Mouse (Mus musculus) embryonic facial prominence, embryonic 14.5 days (tissue): Measurements from ENCODE around the gene Crb1. TPM values are rescaled to one million over a fixed set of nuclear protein-coding genes. Genes with fewer than 3 reads are reported as not detected.
A peak's percentile ranks its signal among the peaks of the same experiment; 100 is the strongest.

Experiments
- ATAC-seq: fragments of 200-750 bp; cut with Nextera tagmentation; 2 replicates; pipeline ENCODE4 v1.8.0; 2017; ENCODE audit warnings: low read depth, moderate number of reproducible peaks, moderate TSS enrichment
- DNase-seq: peaks from one replicate; pipeline ENCODE4 v3.0.0-alpha.2; 2015; ENCODE audit warnings: low spot score
- H3K27ac ChIP-seq: fragments of 300-500 bp; sonication (generic); replicated peaks from 2 replicates; pipeline ENCODE4 v1.5.1; 2014; ENCODE audit warnings: low read depth, mild to moderate bottlenecking, low read length, moderate library complexity
- H3K27me3 ChIP-seq: fragments of 300-500 bp; sonication (generic); replicated peaks from 2 replicates; pipeline ENCODE4 v1.6.1; 2014; ENCODE audit warnings: low read length; ENCODE audit not compliant: control insufficient read depth, insufficient read depth
- H3K36me3 ChIP-seq: fragments of 300-500 bp; sonication (generic); 2 replicates; pipeline ENCODE4 v1.6.1; 2014; ENCODE audit warnings: low read length, mixed read lengths; ENCODE audit not compliant: control insufficient read depth, insufficient read depth
- H3K4me1 ChIP-seq: fragments of 300-500 bp; sonication (generic); 2 replicates; pipeline ENCODE4 v1.6.1; 2014; ENCODE audit warnings: antibody characterized with exemption, low read length; ENCODE audit not compliant: control insufficient read depth, insufficient read depth
- H3K4me2 ChIP-seq: fragments of 300-500 bp; sonication (generic); 2 replicates; pipeline ENCODE4 v1.6.1; 2014; ENCODE audit warnings: low read depth, mild to moderate bottlenecking, low read length, moderate library complexity, mixed read lengths
- H3K4me3 ChIP-seq: fragments of 300-500 bp; sonication (generic); 2 replicates; pipeline ENCODE4 v1.5.1; 2014; ENCODE audit warnings: low read depth, mild to moderate bottlenecking, low read length
- H3K9ac ChIP-seq: fragments of 300-500 bp; sonication (generic); 2 replicates; pipeline ENCODE4 v1.6.1; 2014; ENCODE audit warnings: low read depth, mild to moderate bottlenecking, low read length, moderate library complexity, mixed read lengths
- H3K9me3 ChIP-seq: fragments of 300-500 bp; sonication (generic); 2 replicates; pipeline ENCODE4 v1.6.1; 2016; ENCODE audit warnings: low read length; ENCODE audit not compliant: control insufficient read depth
- WGBS: fragments of 180-500 bp; shearing (Covaris S2); extraction: QIAGEN DNeasy Blood & Tissue Kit; methylation state at CpG from one replicate; pipeline ENCODE4 v1.1.7; 2014; 5-methylcytosine and 5-hydroxymethylcytosine counted together
- polyA plus RNA-seq: library from polyadenylated mRNA; unstranded; fragments of >200 nt; fragmentation: Nextera tagmentation; extraction: Ambion mirVana; gene quantifications from 2 replicates; pipeline ENCODE4 v1.2.1, GENCODE M21; 2014

The Crb1 gene
- polyA plus RNA-seq, 1 experiment from 2014 or later: 0.10 TPM

DNA sequence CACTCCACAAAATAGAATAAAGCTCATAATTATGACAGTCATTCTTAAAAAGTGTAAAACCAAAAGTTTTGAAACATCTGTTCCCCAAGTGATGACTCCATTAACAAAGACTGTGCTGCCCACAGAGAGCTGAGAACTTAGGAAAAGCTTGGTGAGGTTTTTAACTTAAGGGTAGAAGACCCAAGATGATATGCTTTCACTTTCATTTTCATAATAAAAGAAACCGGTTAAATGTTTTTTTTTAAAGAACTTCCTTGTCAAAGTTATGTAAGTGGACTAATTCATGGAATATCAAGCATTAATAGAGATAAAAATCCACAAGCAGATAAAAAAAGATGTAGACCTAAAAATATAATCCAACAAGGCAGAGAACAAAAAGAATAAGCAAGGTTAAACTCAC lies 113.7 kb downstream of the Crb1 start:
- no peak overlapping the region for H3K27ac ChIP-seq
- H3K27me3 ChIP-seq: no peaks in the 10 kb centered on the region
- H3K9ac ChIP-seq: no peak overlapping the region
- no peaks in the 10 kb centered on the region for H3K4me1 ChIP-seq
- H3K9me3 ChIP-seq: no peaks in the 10 kb centered on the region
- H3K36me3 ChIP-seq: no peaks in the 10 kb centered on the region
- DNase-seq (no peak), ATAC-seq (no peak)
- 63% methylated on average over 1 of the region's 1 CpGs for WGBS
- H3K4me2 ChIP-seq: no peak overlapping the region
- no peak overlapping the region for H3K4me3 ChIP-seq

DNA sequence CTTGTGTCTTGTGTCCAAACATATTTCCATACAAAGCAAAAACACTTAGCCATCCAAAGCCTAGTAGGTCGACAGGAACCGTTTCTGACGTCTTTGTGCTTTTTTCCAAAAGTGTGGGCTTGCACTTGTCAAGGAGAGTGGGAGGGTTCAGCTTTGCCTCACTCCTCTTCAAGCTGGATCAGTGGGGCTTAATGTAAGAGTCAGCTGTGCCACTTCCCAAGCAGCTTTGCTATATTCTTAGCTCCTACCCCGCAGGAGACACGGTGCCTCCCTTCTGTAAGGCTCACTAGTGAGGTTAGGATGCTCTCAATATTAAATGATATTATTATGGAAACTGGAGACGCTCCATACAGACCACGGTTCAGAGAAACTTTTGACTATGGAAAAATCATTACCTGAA lies 121.3 kb downstream of the Crb1 start:
- no peak overlapping the region for H3K27ac ChIP-seq
- no peaks in the 10 kb centered on the region for H3K9me3 ChIP-seq
- no peaks in the 10 kb centered on the region for H3K27me3 ChIP-seq
- WGBS: 54% methylated on average over 7 of the region's 7 CpGs
- H3K4me2 ChIP-seq: no peak overlapping the region
- DNase-seq (peak; percentile 20), ATAC-seq (no peak)
- H3K4me1 ChIP-seq: no peaks in the 10 kb centered on the region
- no peaks in the 10 kb centered on the region for H3K36me3 ChIP-seq
- H3K9ac ChIP-seq: no peak overlapping the region
- H3K4me3 ChIP-seq: no peak overlapping the region

DNA sequence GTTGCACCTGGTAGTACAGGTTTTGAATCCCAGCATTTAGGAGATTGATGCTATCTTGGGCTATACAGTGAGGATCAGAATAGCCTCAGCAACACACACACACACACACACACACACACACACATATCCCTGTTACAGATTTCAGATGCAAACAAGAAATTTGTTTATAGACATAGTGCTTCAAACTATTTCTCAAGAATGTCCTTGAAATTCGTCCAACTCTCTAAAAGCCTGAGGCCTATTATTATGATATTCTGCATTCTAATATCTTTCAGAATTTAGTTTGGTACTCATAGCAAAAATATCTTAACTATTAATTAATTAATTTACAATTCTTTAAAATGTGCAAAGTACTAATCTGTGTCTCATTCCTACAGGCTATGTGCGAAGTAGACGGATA lies 124.9 kb downstream of the Crb1 start:
- 0 out of 2 replicates have a peak, but pooled peaks cover 3% of the 10 kb centered on the region for H3K4me1 ChIP-seq
- 83% methylated on average over 3 of the region's 3 CpGs for WGBS

DNA sequence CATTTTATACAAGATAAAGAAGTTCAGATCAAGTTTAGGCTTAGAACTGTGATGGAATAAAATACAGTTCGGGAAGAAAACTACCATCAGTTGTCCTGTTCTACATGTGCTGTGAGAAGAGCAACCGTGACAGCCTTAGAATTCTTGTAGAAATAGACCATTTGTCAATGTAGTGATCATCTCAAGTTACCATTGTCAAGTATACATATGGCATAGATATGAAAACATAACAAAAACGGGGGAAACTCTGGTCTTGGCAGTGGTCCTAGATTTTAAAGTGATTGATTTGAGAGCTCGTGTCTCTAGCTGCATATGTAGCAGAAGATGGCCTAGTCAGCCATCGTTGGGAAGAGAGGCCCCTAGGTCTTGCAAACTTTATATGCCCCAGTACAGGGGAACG lies 127.7 kb downstream of the Crb1 start:
- WGBS: 53% methylated on average over 6 of the region's 6 CpGs

More for the DNA sequence above, 124.9 kb downstream of the Crb1 start:
- DNase-seq (no peak), ATAC-seq (no peak)
- Histone ChIP-seq H3K4me2 (no peak overlapping the region), H3K27me3 (no peaks in the 10 kb centered on the region), H3K27ac (no peak overlapping the region), H3K36me3 (no peaks in the 10 kb centered on the region), H3K4me3 (no peak overlapping the region), H3K9ac (no peak overlapping the region), H3K9me3 (0 out of 2 replicates have a peak, but pooled peaks cover 5% of the 10 kb centered on the region)

DNA sequence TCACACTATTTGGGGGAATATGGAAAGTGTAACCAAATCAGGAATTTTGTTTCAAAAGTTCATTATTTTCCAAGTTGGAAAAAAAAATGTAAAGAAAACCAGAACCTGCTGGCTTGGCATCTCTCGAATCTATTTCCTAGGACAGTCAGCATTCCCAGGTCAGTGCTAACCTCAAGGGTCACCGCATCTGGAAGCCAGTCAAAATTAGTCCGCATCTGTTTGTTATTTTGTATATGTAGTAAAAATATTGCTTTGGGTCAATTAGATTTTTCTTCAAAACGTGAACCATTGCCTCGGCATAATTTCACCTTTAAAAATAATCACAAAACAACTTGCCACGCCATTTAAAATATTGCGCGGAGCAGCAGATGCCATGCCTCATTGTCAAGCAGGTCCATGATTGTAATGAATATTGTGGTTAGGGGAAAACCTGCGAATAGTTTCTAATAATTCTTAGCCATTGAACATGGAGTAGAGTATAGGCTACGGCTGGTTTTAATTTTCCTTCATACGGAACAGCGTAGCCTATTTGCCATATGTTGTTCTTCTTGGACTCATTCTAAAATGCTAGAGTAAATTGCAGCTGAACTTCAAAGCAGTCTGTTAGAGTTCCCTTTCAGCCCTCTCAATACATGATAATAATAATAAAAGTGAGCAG lies 130.0 kb downstream of the Crb1 start:
- DNase-seq (peak; percentile 43), ATAC-seq (no peak)
- H3K27ac ChIP-seq: no peak overlapping the region
- H3K4me1 ChIP-seq: 0 out of 2 replicates have a peak, but pooled peaks cover 3% of the 10 kb centered on the region
- H3K4me3 ChIP-seq: no peak overlapping the region
- 0 out of 2 replicates have a peak overlapping the region, but pooled peaks have one; percentile 26 for H3K4me2 ChIP-seq
- H3K36me3 ChIP-seq: no peaks in the 10 kb centered on the region
- H3K9ac ChIP-seq: no peak overlapping the region
- WGBS: 39% methylated on average over 12 of the region's 12 CpGs
- H3K9me3 ChIP-seq: 0 out of 2 replicates have a peak, but pooled peaks cover 5% of the 10 kb centered on the region
- H3K27me3 ChIP-seq: no peaks in the 10 kb centered on the region

More for the DNA sequence above, 127.7 kb downstream of the Crb1 start:
- no peak overlapping the region for H3K9ac ChIP-seq
- no peak overlapping the region for H3K4me3 ChIP-seq
- no peak overlapping the region for H3K4me2 ChIP-seq
- H3K27me3 ChIP-seq: no peaks in the 10 kb centered on the region
- H3K4me1 ChIP-seq: 0 out of 2 replicates have a peak, but pooled peaks cover 3% of the 10 kb centered on the region
- no peaks in the 10 kb centered on the region for H3K36me3 ChIP-seq
- no peak for ATAC-seq
- H3K27ac ChIP-seq: no peak overlapping the region
- 0 out of 2 replicates have a peak, but pooled peaks cover 5% of the 10 kb centered on the region for H3K9me3 ChIP-seq
- DNase-seq: peak; percentile 16

DNA sequence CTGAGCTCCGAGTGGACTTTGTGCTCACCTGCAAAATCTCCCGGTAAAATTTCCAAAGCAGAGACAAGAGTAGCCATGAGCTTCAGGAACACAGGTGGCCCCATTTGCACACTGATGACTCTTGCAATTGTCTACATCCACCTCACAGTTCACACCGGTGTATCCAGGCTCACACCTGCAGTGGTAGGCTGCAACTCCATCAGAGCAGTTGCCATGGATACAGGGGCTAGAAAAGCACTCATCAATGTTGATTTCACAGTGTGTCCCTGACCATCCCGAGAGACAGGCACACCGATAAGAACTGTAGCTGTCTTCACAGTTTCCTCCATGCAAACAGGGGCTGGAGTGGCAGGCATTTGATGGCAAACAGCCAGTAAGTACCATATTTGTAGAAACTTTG lies 140.1 kb downstream of the Crb1 start:
- Histone ChIP-seq H3K4me2 (no peak overlapping the region), H3K9ac (no peak overlapping the region), H3K4me1 (no peaks in the 10 kb centered on the region), H3K4me3 (no peak overlapping the region), H3K27me3 (no peaks in the 10 kb centered on the region), H3K36me3 (no peaks in the 10 kb centered on the region), H3K9me3 (no peaks in the 10 kb centered on the region), H3K27ac (no peak overlapping the region)
- WGBS: 67% methylated on average over 5 of the region's 5 CpGs
- ATAC-seq (no peak), DNase-seq (no peak)

DNA sequence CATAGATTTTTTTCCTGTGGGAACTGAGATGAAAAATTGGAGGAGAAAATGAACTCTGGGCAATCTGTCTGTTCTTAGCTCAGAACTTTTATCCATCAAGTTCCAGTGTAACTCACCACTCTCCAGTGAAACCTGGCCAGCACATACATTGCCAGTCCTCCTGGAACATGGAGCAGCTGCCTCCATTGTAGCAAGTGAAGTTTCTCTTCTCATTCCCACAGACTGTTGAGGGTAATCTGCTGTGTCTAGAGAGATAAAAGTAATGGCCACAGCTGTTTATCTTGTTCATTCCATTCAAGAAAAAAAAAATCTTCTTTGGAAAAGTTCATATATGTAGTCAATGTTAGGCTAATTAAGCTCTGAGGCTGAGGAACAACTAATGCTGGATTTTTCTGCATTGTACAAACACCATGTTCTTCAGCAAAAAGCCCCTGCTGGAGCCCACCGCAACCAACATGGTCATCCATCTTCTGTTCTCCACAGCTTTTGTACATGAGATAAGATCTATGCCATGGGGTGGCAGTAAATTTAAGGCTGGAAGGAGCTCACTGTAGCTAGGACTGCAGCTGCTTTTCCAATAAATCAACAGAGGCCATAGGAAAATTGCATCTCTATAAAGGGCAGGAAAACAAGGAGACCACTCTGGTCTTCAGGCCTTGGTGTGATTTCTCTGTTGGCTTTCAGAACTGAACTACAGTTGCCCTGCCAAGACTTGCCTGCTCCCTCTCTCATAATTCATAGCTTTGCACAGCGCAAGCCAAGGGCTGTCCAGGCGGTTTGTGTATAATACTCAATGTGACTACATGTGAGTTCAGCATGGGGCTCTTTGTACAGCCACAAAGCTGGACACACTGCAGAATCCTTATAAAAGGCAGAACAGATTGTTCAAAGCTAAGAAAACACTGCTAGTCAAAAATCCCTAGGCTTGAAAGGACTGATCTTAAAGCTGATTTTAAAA lies 142.0 kb downstream of the Crb1 start:
- no peak overlapping the region for H3K4me3 ChIP-seq
- ATAC-seq (no peak), DNase-seq (no peak)
- no peak overlapping the region for H3K9ac ChIP-seq
- H3K27me3 ChIP-seq: no peaks in the 10 kb centered on the region
- H3K36me3 ChIP-seq: no peaks in the 10 kb centered on the region
- no peaks in the 10 kb centered on the region for H3K9me3 ChIP-seq
- H3K4me1 ChIP-seq: no peaks in the 10 kb centered on the region
- 88% methylated on average over 3 of the region's 3 CpGs for WGBS
- no peak overlapping the region for H3K4me2 ChIP-seq
- no peak overlapping the region for H3K27ac ChIP-seq

DNA sequence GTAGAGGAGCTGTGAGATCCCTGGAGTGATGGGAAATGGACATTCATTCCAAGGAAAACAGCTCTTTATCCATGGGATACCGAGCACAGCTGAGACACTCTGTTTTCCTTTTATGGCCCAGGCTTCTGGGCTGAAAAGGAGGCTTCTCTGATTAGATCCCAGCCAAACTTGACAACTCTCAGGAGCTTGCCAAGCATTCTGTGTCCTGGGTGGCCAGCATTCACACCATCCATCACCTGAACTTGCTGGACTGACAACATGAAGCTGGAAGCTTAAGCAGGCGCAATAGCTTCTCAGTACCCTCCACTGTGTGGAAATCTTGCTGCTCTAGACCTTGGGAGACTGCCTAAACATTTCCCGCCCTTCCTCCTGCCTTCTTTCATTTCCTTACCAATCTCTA lies 144.3 kb downstream of the Crb1 start:
- Histone ChIP-seq H3K27ac (no peak overlapping the region), H3K4me3 (no peak overlapping the region), H3K36me3 (no peaks in the 10 kb centered on the region), H3K9me3 (no peaks in the 10 kb centered on the region), H3K27me3 (no peaks in the 10 kb centered on the region), H3K4me1 (no peaks in the 10 kb centered on the region), H3K9ac (no peak overlapping the region), H3K4me2 (no peak overlapping the region)
- DNase-seq: no peak
- no peak for ATAC-seq
- WGBS: 64% methylated on average over 3 of the region's 3 CpGs
